Comparison of ENCODE assay signal across 16 mouse cellular contexts in the genomic region with DNA sequence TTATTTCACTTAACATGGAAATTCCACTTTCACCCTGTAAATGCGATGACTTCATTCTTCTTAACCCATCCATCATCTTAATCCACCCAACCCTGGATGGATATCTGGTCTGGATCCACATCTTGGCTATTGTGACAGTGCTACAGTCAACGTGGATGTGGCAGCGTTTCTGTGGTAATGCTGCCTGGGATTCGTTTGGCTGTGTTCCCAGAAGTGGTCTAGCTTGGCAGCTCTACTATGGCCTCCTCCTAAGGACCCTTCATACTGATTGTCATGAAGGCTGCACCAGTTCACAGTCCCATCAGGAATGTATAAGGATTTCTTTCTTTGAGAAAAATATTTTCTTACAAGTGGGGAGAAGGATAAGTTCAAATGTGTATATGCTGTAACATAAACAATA.
DNase-seq lines count a peak whose midpoint lies in the region; ATAC-seq and TF ChIP-seq lines count a peak whose summit lies in the region.
"Had no signal": no experiment of that assay in that cellular context is flagged by ENCODE, and none has a peak within 500 bp of the region (broad histone marks: within the 10 kb centered on the region; RNA-seq: fewer than 3 reads in every experiment).

No protein-coding gene starts in this region.

- no peak overlapping the region for H3K27ac ChIP-seq in forebrain, embryonic 10.5 days
- H3K27ac ChIP-seq in forebrain, embryonic 16.5 days (ENCODE audit: low read length): no peak overlapping the region
- H3K27ac ChIP-seq in hindbrain, postnatal 0 days: no peak overlapping the region
- no peak overlapping the region for H3K27ac ChIP-seq in hindbrain, embryonic 12.5 days
- no peak overlapping the region for H3K27ac ChIP-seq in midbrain, embryonic 14.5 days (replicated peaks; ENCODE audit: low read depth, low read length)
- H3K27ac ChIP-seq in midbrain, embryonic 16.5 days (ENCODE audit: low read length): no peak overlapping the region
- H3K27ac ChIP-seq: gastrocnemius, adult 2 months; hindbrain, embryonic 10.5 days; intestine, embryonic 15.5 days had no signal

- DNase-seq in forebrain, embryonic 10.5 days (ENCODE audit: extremely low spot score, low spot score): peak; percentile 4
- DNase-seq in hindbrain, postnatal 0 days (ENCODE audit: low spot score): peak; percentile 77
- DNase-seq in midbrain, embryonic 14.5 days: peak; percentile 42
- DNase-seq in right cerebral cortex, postnatal 14 days: no peak
- DNase-seq: adrenal gland, adult 2 months; adrenal gland, postnatal 25 days; cerebellum, adult 9-10 months; gastrocnemius, adult 2 months; gastrocnemius, postnatal 25 days; kidney, adult 18-20 months had no signal

- no peak for TF ChIP-seq CTCF in hindbrain, postnatal 0 days (IDR thresholded peaks at IDR 0.05; ENCODE audit: low read depth)

- H3K4me3 ChIP-seq in forebrain, embryonic 10.5 days: no peak overlapping the region
- no peak overlapping the region for H3K4me3 ChIP-seq in forebrain, embryonic 16.5 days (replicated peaks; ENCODE audit: low read length)
- H3K4me3 ChIP-seq in hindbrain, postnatal 0 days (ENCODE audit: low read length): no peak overlapping the region
- H3K4me3 ChIP-seq in hindbrain, embryonic 12.5 days: no peak overlapping the region
- H3K4me3 ChIP-seq in midbrain, embryonic 14.5 days (replicated peaks; ENCODE audit: low read depth, low read length): no peak overlapping the region
- H3K4me3 ChIP-seq in midbrain, embryonic 16.5 days (ENCODE audit: low read depth, low read length): no peak overlapping the region
- H3K4me3 ChIP-seq: gastrocnemius, adult 2 months; heart, embryonic 12.5 days; hindbrain, embryonic 10.5 days; intestine, embryonic 15.5 days had no signal

- H3K9ac ChIP-seq in forebrain, embryonic 16.5 days (replicated peaks; ENCODE audit: low read depth, low read length): no peak overlapping the region
- H3K9ac ChIP-seq in hindbrain, postnatal 0 days (replicated peaks; ENCODE audit: low read length): no peak overlapping the region
- H3K9ac ChIP-seq in hindbrain, embryonic 12.5 days: no peak overlapping the region
- H3K9ac ChIP-seq in midbrain, embryonic 14.5 days (replicated peaks; ENCODE audit: low read length): no peak overlapping the region
- no peak overlapping the region for H3K9ac ChIP-seq in midbrain, embryonic 16.5 days (ENCODE audit: low read depth, low read length)
- H3K9ac ChIP-seq: heart, embryonic 12.5 days; intestine, embryonic 15.5 days had no signal

- H3K9me3 ChIP-seq in forebrain, embryonic 10.5 days: no peaks in the 10 kb centered on the region
- H3K9me3 ChIP-seq in forebrain, embryonic 16.5 days (ENCODE audit: control insufficient read depth, low read length): no peaks in the 10 kb centered on the region
- H3K9me3 ChIP-seq in hindbrain, postnatal 0 days (ENCODE audit: low read length): no peaks in the 10 kb centered on the region
- no peaks in the 10 kb centered on the region for H3K9me3 ChIP-seq in hindbrain, embryonic 12.5 days (replicated peaks)
- H3K9me3 ChIP-seq in midbrain, embryonic 14.5 days (ENCODE audit: control insufficient read depth, low read length): no peaks in the 10 kb centered on the region
- H3K9me3 ChIP-seq in midbrain, embryonic 16.5 days (replicated peaks; ENCODE audit: control insufficient read depth, low read length, poor library complexity, severe bottlenecking): no peaks in the 10 kb centered on the region
- H3K9me3 ChIP-seq: heart, embryonic 12.5 days; hindbrain, embryonic 10.5 days; intestine, embryonic 15.5 days had no signal

- H3K36me3 ChIP-seq in forebrain, embryonic 10.5 days (replicated peaks): no peaks in the 10 kb centered on the region
- no peaks in the 10 kb centered on the region for H3K36me3 ChIP-seq in forebrain, embryonic 16.5 days (ENCODE audit: control insufficient read depth, insufficient read depth)
- H3K36me3 ChIP-seq in hindbrain, postnatal 0 days (ENCODE audit: insufficient read depth, low read length): no peaks in the 10 kb centered on the region
- no peaks in the 10 kb centered on the region for H3K36me3 ChIP-seq in hindbrain, embryonic 12.5 days
- H3K36me3 ChIP-seq in midbrain, embryonic 14.5 days (ENCODE audit: control insufficient read depth, insufficient read depth, low read length): no peaks in the 10 kb centered on the region
- no peaks in the 10 kb centered on the region for H3K36me3 ChIP-seq in midbrain, embryonic 16.5 days (ENCODE audit: control insufficient read depth, insufficient read depth, low read length)
- H3K36me3 ChIP-seq: heart, embryonic 12.5 days; hindbrain, embryonic 10.5 days; intestine, embryonic 15.5 days had no signal

- ATAC-seq in forebrain, embryonic 16.5 days: no peak
- 0 out of 2 replicates have a peak, but pooled peaks have one; percentile 38 for ATAC-seq in hindbrain, postnatal 0 days
- ATAC-seq in hindbrain, embryonic 12.5 days (ENCODE audit: low FRiP score): no peak
- ATAC-seq in midbrain, embryonic 14.5 days (ENCODE audit: low FRiP score, low TSS enrichment): no peak
- no peak for ATAC-seq in midbrain, embryonic 16.5 days
- ATAC-seq: intestine, embryonic 15.5 days had no signal

- 85% methylated on average over 4 of the region's 4 CpGs for WGBS in forebrain, embryonic 10.5 days
- WGBS in forebrain, embryonic 16.5 days: 40% methylated on average over 4 of the region's 4 CpGs
- WGBS in hindbrain, postnatal 0 days: 35% methylated on average over 4 of the region's 4 CpGs
- WGBS in hindbrain, embryonic 12.5 days: 82% methylated on average over 4 of the region's 4 CpGs
- 66% methylated on average over 4 of the region's 4 CpGs for WGBS in midbrain, embryonic 14.5 days
- WGBS in midbrain, embryonic 16.5 days: 67% methylated on average over 4 of the region's 4 CpGs

- H3K4me2 ChIP-seq in forebrain, embryonic 16.5 days (ENCODE audit: low read length): no peak overlapping the region
- no peak overlapping the region for H3K4me2 ChIP-seq in hindbrain, postnatal 0 days (ENCODE audit: low read depth, low read length)
- no peak overlapping the region for H3K4me2 ChIP-seq in hindbrain, embryonic 12.5 days (replicated peaks)
- no peak overlapping the region for H3K4me2 ChIP-seq in midbrain, embryonic 14.5 days (ENCODE audit: low read length)
- no peak overlapping the region for H3K4me2 ChIP-seq in midbrain, embryonic 16.5 days (ENCODE audit: low read length)
- H3K4me2 ChIP-seq: heart, embryonic 12.5 days; intestine, embryonic 15.5 days had no signal

- H3K27me3 ChIP-seq in forebrain, embryonic 10.5 days (ENCODE audit: poor library complexity, severe bottlenecking): no peaks in the 10 kb centered on the region
- no peaks in the 10 kb centered on the region for H3K27me3 ChIP-seq in forebrain, embryonic 16.5 days (replicated peaks; ENCODE audit: control insufficient read depth, insufficient read depth, low read length)
- no peaks in the 10 kb centered on the region for H3K27me3 ChIP-seq in hindbrain, postnatal 0 days (ENCODE audit: insufficient read depth, low read length)
- no peaks in the 10 kb centered on the region for H3K27me3 ChIP-seq in hindbrain, embryonic 12.5 days
- H3K27me3 ChIP-seq in midbrain, embryonic 14.5 days (ENCODE audit: control insufficient read depth, insufficient read depth, low read length): no peaks in the 10 kb centered on the region
- H3K27me3 ChIP-seq in midbrain, embryonic 16.5 days (ENCODE audit: control insufficient read depth, insufficient read depth, low read depth, low read length): no peaks in the 10 kb centered on the region
- H3K27me3 ChIP-seq: heart, embryonic 12.5 days; intestine, embryonic 15.5 days had no signal

- H3K4me1 ChIP-seq in forebrain, embryonic 10.5 days: no peaks in the 10 kb centered on the region
- H3K4me1 ChIP-seq in forebrain, embryonic 16.5 days (replicated peaks; ENCODE audit: control insufficient read depth, insufficient read depth, low read length): no peaks in the 10 kb centered on the region
- H3K4me1 ChIP-seq in hindbrain, postnatal 0 days (ENCODE audit: insufficient read depth, low read length): no peaks in the 10 kb centered on the region
- no peaks in the 10 kb centered on the region for H3K4me1 ChIP-seq in hindbrain, embryonic 12.5 days
- H3K4me1 ChIP-seq in midbrain, embryonic 14.5 days (ENCODE audit: control insufficient read depth, insufficient read depth, low read length): no peaks in the 10 kb centered on the region
- H3K4me1 ChIP-seq in midbrain, embryonic 16.5 days (ENCODE audit: control insufficient read depth, insufficient read depth, low read length): no peaks in the 10 kb centered on the region
- H3K4me1 ChIP-seq: heart, embryonic 12.5 days; hindbrain, embryonic 10.5 days; intestine, embryonic 15.5 days had no signal
